Mouse (Mus musculus): Measurements from ENCODE around the gene Hamp. TPM values are rescaled to one million over a fixed set of nuclear protein-coding genes. Genes with fewer than 3 reads are reported as not detected.
"Not testable (repeated sequence)": the region's sequence is repeated elsewhere in the genome, so short reads cannot be mapped to it uniquely, and the experiment has no call there.

Hamp gene
- total and polyA plus RNA-seq, 2 experiments from 2014 or later, result not detected

DNA sequence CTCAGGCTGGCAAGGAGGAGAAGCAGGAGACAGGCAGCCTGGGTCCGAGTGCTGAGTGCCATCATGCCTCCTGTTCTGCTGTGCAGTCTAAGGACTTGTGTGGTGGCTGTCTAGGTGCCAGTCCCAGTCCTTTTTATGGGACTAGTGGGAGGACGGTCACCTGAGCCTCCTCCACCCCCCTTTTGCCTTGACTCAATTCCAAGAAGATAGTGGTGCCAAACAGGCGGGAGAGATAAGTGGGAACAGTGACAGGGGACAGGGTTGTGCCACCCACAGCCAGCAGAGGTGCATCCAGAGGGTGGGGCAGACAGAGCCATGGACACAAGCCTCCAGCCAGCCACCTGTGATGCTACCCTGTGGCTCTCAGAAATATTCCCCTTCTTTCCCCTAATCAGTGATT lies 19.8 kb downstream of the Hamp start:
- Histone ChIP-seq H3K4me3 (ENCODE audit: low read length) (no peak overlapping the region), H3K4me1 (ENCODE audit: insufficient read depth, low read length) (no peaks in the 10 kb centered on the region), H3K9ac (replicated peaks; ENCODE audit: low read length) (no peak overlapping the region), H3K36me3 (ENCODE audit: insufficient read depth, low read length) (no peaks in the 10 kb centered on the region), H3K9me3 (ENCODE audit: low read length) (no peaks in the 10 kb centered on the region), H3K27ac (no peak overlapping the region), H3K4me2 (ENCODE audit: low read depth, low read length) (no peak overlapping the region), H3K27me3 (ENCODE audit: insufficient read depth, low read length) (no peaks in the 10 kb centered on the region)
- ATAC-seq, result no peak
- WGBS, result 53% methylated on average over 3 of the region's 3 CpGs
- no peak for TF ChIP-seq CTCF (IDR thresholded peaks at IDR 0.05; ENCODE audit: low read depth)
- DNase-seq (ENCODE audit: low spot score), result no peak

DNA sequence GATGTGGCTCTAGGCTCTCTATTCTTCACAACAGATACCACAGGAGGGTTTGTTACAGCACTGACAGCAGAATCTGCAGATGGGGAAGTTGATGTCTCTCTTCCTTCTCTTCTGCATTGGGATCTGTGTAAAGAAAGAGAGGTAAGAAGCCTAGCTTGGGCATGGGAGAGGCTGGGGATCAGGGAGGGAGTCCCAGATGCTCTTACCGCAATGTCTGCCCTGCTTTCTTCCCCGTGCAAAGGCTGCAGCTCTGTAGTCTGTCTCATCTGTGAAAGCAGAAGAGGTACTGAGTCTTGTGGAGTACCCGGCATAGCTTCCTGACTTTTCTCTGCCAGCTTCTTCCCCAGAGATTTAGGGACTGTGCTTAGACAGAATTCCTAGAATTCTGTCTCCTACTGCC lies 21.3 kb downstream of the Hamp start:
- WGBS, result 54% methylated on average over 3 of the region's 3 CpGs
- H3K4me2 ChIP-seq (ENCODE audit: low read depth, low read length); DNase-seq (ENCODE audit: low spot score); H3K27ac ChIP-seq; ATAC-seq; H3K4me3 ChIP-seq (ENCODE audit: low read length); H3K9ac ChIP-seq (replicated peaks; ENCODE audit: low read length); H3K36me3 ChIP-seq (ENCODE audit: insufficient read depth, low read length); H3K4me1 ChIP-seq (ENCODE audit: insufficient read depth, low read length); H3K27me3 ChIP-seq (ENCODE audit: insufficient read depth, low read length); H3K9me3 ChIP-seq (ENCODE audit: low read length): not testable (repeated sequence)

DNA sequence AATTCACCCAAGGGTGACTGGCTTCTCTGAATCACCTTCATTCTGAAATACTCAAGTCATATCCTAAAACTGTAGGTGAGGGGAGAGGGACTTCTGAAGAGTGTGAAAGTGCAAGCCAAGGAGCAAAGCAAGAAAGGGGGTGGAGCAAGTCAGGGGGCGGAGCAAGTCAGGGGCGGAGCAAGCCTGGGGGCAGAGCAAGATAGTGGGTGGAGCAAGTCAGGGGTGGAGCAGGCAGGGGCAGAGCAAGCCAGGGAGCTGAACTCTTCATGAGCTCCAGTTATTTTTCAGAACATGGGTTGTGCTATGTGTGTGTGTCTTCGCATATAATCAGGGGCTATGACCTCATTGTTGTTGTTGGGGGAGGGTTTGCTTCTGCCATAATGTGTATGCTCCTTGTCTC lies 23.6 kb downstream of the Hamp start:
- 72% methylated on average over 3 of the region's 3 CpGs for WGBS
- H3K4me1 ChIP-seq (ENCODE audit: insufficient read depth, low read length), result no peaks in the 10 kb centered on the region
- H3K36me3 ChIP-seq (ENCODE audit: insufficient read depth, low read length), result no peaks in the 10 kb centered on the region
- DNase-seq (ENCODE audit: low spot score) (no peak), ATAC-seq (no peak)
- no peak for TF ChIP-seq CTCF (IDR thresholded peaks at IDR 0.05; ENCODE audit: low read depth)
- no peaks in the 10 kb centered on the region for H3K27me3 ChIP-seq (ENCODE audit: insufficient read depth, low read length)
- H3K9ac ChIP-seq (replicated peaks; ENCODE audit: low read length), result no peak overlapping the region
- H3K4me2 ChIP-seq (ENCODE audit: low read depth, low read length), result no peak overlapping the region
- no peaks in the 10 kb centered on the region for H3K9me3 ChIP-seq (ENCODE audit: low read length)
- H3K4me3 ChIP-seq (ENCODE audit: low read length), result no peak overlapping the region
- no peak overlapping the region for H3K27ac ChIP-seq

DNA sequence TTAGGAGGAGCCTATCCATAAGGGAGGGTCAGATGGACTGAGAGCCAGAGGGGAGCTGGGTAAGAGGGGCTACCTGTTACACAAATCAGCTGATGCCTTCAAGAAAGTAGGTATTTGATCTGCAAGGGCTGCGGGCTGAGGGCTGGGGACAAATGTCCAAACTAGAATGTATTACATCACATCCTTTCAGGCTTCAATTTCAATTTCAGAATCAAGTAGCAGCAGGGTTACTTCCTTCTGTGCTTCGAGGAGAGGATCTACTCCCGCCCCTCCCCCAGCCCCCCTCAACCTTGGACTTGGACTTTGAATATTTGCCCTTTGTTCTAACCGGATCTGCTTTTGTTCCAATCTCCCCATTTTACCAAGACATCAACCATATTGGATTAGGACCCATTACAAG lies 26.6 kb downstream of the Hamp start:
- no peaks in the 10 kb centered on the region for H3K9me3 ChIP-seq (ENCODE audit: low read length)
- 54% methylated on average over 4 of the region's 4 CpGs for WGBS
- H3K4me3 ChIP-seq (ENCODE audit: low read length), result no peak overlapping the region

DNA sequence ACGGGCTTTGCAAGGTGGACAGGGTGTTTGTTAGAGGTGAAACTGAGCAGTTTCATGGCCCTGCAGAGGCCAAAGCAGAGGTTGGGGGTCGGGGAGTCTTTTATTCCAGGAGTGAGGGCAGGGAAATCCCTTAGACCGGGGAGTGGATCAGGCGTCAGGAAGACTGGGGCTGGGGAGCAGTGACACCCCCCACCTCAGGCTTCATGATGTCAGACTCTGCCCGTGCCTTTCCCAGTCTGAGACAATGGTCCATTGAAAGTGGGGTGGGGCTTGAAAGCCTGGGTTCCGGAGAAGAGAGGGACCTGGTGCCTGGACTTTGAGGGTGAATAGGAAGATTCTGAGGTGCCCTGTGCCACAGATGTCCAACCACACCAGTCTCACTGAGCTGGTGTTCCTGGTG lies 27.1 kb downstream of the Hamp start:
- Histone ChIP-seq H3K9me3 (ENCODE audit: low read length) (no peaks in the 10 kb centered on the region), H3K27ac (no peak overlapping the region), H3K4me3 (ENCODE audit: low read length) (no peak overlapping the region), H3K9ac (replicated peaks; ENCODE audit: low read length) (no peak overlapping the region), H3K4me2 (ENCODE audit: low read depth, low read length) (no peak overlapping the region), H3K27me3 (ENCODE audit: insufficient read depth, low read length) (no peaks in the 10 kb centered on the region), H3K36me3 (ENCODE audit: insufficient read depth, low read length) (no peaks in the 10 kb centered on the region), H3K4me1 (ENCODE audit: insufficient read depth, low read length) (no peaks in the 10 kb centered on the region)
- DNase-seq (ENCODE audit: low spot score) (no peak), ATAC-seq (no peak)
- TF ChIP-seq CTCF (IDR thresholded peaks at IDR 0.05; ENCODE audit: low read depth), result no peak
- WGBS, result 19% methylated on average over 6 of the region's 6 CpGs

More for the DNA sequence above, 26.6 kb downstream of the Hamp start:
- Histone ChIP-seq H3K9ac (replicated peaks; ENCODE audit: low read length) (no peak overlapping the region), H3K4me1 (ENCODE audit: insufficient read depth, low read length) (no peaks in the 10 kb centered on the region), H3K36me3 (ENCODE audit: insufficient read depth, low read length) (no peaks in the 10 kb centered on the region), H3K27ac (no peak overlapping the region), H3K4me2 (ENCODE audit: low read depth, low read length) (no peak overlapping the region), H3K27me3 (ENCODE audit: insufficient read depth, low read length) (no peaks in the 10 kb centered on the region)
- DNase-seq (ENCODE audit: low spot score) (no peak), ATAC-seq (no peak)
- no peak for TF ChIP-seq CTCF (IDR thresholded peaks at IDR 0.05; ENCODE audit: low read depth)

DNA sequence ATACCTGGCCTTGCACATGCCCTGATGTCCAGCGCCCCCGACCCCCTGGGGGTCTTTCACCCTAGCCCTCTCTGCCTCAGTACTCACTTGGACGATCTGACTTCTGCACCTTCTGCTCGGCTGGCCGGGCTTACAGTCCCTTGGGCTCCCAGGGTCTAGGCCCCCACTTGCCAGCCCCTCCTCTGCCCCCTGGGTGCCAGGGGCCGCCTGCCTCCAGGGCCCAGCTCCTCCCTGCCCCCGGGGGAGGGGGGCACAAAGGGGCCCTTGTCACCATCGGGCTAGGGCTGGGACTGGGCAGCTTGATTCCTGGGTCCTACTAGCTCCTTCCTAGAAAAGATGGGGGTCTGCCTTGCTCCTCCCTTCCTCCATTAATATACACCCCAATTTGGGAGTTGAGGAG lies 29.1 kb downstream of the Hamp start, which contains the start of gene Mag:
Mag (minus strand) TSS at position 142 of the 400 bp plus-strand sequence.
- Histone ChIP-seq H3K4me2 (ENCODE audit: low read depth, low read length) (no peak within 1 kb of the TSS), H3K36me3 (ENCODE audit: insufficient read depth, low read length) (no peaks in the 10 kb centered on the region), H3K27ac (no peak within 1 kb of the TSS), H3K9ac (replicated peaks; ENCODE audit: low read length) (no peak within 1 kb of the TSS), H3K4me1 (ENCODE audit: insufficient read depth, low read length) (no peaks in the 10 kb centered on the region), H3K9me3 (ENCODE audit: low read length) (no peaks in the 10 kb centered on the region), H3K4me3 (ENCODE audit: low read length) (no peak within 1 kb of the TSS), H3K27me3 (ENCODE audit: insufficient read depth, low read length) (no peaks in the 10 kb centered on the region)
- no peak for DNase-seq (ENCODE audit: low spot score)
- no peak for TF ChIP-seq CTCF (IDR thresholded peaks at IDR 0.05; ENCODE audit: low read depth)
- ATAC-seq, result no peak
- WGBS, result 68% methylated on average over 8 of the region's 8 CpGs

DNA sequence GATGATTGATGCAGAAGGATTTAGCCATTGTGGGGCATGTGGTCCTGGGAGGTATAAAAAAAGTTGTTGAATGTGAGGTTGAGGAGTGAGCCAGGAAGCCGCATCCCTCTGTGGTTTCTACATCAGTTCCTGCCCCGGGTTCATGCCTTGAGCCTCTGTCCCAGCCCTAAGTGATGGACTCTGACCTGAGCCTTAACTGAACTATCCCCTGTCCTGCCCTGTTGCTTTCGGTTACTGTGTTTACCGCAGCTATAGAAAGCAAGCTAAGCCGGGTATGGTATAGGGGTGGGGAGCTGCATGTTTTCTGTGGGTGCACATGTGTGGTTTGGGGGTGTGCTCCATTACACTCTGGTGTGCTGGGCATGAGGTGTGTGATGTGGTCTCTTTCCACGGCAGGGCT lies 34.1 kb downstream of the Hamp start:
- 82% methylated on average over 6 of the region's 6 CpGs for whole genome bisulfite sequencing
- H3K27me3 ChIP-seq (ENCODE audit: insufficient read depth, low read length), result no peaks in the 10 kb centered on the region
- TF ChIP-seq CTCF (IDR thresholded peaks at IDR 0.05; ENCODE audit: low read depth), result no peak
- H3K36me3 ChIP-seq (ENCODE audit: insufficient read depth, low read length), result no peaks in the 10 kb centered on the region
- H3K4me2 ChIP-seq (ENCODE audit: low read depth, low read length), result no peak overlapping the region
- H3K4me3 ChIP-seq (ENCODE audit: low read length), result no peak overlapping the region
- DNase-seq (ENCODE audit: low spot score), result no peak
- ATAC-seq, result no peak
- H3K4me1 ChIP-seq (ENCODE audit: insufficient read depth, low read length), result peaks cover 3% of the 10 kb centered on the region; the same call in 1 of the 2 replicates
- no peak overlapping the region for H3K9ac ChIP-seq (replicated peaks; ENCODE audit: low read length)
- H3K9me3 ChIP-seq (ENCODE audit: low read length), result no peaks in the 10 kb centered on the region
- no peak overlapping the region for H3K27ac ChIP-seq
